Mouse (Mus musculus): ENCODE measurements around the gene Farp1.

Farp1 gene

GRCm38 (mm10) chr14:121219226-121220039 is 184.4 kb downstream of the Farp1 start:
- no peak for ATAC-seq (ENCODE audit: low TSS enrichment)

- no peak for ATAC-seq (ENCODE audit: low TSS enrichment)
Observed at GRCm38 (mm10) chr14:121220040-121220322, 185.0 kb downstream of the Farp1 start.

DNA sequence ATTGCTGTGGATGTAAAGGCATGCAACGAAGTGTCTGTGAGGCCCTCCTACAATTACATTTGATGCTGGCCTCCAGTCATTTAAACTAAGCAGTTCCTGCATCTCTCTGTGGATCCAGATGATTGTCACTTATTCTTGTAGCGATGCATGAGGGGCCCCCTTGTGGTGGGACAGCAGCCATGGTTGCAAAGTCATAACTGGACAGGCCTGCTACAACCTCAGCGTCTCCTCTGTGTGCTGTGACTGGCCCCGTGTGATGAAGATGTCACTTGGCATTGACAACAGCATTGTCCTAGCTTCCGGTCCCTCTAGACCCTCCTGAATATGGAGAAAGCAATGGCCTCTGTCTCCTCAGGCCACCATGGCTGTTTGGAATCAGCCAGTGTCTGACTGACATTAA is 185.7 kb downstream of the Farp1 start:
- peak; percentile 50 for ATAC-seq (ENCODE audit: low TSS enrichment)

DNA sequence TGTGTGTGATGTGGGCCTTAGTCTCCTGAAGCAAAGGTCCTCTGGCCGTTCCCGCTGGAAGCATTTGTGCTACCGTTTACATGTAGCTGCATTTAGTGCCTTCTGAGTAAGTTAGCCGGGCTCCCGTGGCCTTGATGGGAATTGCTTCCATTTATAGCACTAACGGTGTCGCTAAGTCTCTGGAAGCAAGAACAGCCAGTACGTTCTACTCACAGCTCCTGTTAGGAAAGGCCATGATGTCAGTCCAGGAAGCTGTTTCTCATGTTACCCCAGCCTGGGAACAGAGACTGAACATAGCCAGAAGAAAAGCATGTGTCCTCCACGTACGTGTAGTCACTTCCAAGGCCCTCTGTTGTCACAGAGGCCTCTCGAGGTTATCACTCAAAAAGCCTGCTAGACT is 190.8 kb downstream of the Farp1 start:
- peak; percentile 54 for ATAC-seq (ENCODE audit: low TSS enrichment)

DNA sequence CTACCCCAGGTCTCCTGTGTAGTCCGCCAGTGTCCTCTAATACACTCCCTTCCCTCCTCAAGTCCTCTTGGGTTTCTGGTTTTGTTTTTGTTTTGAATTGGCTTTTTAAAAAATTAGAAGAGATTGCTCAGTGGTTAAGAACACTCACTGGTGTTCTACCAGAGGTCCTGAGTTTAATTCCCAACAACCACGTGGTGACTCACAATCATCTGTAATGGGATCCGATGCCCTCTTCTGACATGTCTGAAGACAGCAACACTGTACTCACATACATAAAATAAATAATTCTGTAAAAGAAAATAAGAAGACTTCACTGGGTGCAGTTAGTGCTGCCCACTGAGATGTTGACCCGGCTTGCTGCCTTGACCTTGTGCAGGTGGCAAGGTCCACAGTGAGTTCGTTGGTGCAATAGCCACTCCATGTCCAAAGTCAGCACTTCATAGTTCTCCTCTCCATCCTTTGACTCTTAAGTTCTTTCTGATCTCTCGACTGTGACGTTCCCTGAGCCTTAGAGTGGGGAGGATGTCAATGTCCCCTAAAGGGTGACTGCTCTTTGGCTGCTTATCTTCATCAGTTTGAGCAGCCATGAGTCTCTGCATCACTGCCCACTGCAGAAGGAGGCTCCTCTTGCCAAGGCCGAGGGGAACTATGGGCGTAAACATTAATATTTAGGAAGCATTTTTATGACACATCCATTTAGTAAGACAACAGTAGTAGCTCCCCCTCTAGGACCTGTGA is 194.2 kb downstream of the Farp1 start:
- no peak for ATAC-seq (ENCODE audit: low TSS enrichment)

DNA sequence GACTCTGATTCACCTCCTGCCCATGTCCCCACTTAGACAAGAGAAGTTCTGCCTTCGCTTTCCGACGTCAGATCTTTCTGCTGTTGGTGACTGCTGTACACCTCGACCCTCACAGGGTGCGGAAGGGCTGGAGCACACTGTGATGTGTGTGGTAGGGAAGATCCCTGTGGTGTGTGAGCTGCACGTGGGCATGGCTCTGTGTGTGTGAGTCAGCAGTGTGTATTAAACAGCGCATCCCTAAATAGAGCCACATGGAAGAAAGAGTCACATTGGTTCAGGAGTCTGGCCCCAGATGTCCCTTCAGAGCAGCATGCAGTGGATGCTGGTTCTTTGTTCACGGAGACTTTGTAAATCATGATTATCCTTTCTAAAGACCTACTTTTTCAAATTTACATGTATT is 196.2 kb downstream of the Farp1 start:
- ATAC-seq (ENCODE audit: low TSS enrichment), result peak; percentile 86

- ATAC-seq (ENCODE audit: low TSS enrichment), result no peak
Observed at GRCm38 (mm10) chr14:121234741-121235307, 199.8 kb downstream of the Farp1 start.

GRCm38 (mm10) chr14:121236736-121237135 is 201.7 kb downstream of the Farp1 start:
- ATAC-seq (ENCODE audit: low TSS enrichment), result no peak

GRCm38 (mm10) chr14:121238727-121239126 is 203.7 kb downstream of the Farp1 start:
- ATAC-seq (ENCODE audit: low TSS enrichment), result no peak

DNA sequence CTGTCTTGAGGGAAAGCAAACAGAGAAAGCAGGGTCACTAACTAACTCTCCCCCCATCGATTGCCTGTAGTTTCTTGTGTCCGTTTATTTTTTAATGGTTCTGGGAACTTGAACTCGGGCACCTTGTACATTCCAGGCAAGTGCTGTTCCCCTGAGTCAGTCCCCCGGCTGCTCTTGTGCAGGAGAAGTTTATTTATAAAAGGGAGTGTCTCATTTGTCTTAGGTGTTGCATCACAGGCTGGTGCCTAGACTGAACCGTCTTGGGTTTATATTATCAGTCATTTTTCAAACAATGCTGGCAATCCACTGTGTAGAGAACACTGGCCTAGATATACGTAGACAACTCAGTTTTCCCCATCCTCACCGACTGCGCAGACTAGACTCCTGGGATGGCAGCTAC is 204.4 kb downstream of the Farp1 start:
- no peak for ATAC-seq (ENCODE audit: low TSS enrichment)

GRCm38 (mm10) chr14:121244104-121244503 is 209.1 kb downstream of the Farp1 start:
- ATAC-seq (ENCODE audit: low TSS enrichment), result no peak

DNA sequence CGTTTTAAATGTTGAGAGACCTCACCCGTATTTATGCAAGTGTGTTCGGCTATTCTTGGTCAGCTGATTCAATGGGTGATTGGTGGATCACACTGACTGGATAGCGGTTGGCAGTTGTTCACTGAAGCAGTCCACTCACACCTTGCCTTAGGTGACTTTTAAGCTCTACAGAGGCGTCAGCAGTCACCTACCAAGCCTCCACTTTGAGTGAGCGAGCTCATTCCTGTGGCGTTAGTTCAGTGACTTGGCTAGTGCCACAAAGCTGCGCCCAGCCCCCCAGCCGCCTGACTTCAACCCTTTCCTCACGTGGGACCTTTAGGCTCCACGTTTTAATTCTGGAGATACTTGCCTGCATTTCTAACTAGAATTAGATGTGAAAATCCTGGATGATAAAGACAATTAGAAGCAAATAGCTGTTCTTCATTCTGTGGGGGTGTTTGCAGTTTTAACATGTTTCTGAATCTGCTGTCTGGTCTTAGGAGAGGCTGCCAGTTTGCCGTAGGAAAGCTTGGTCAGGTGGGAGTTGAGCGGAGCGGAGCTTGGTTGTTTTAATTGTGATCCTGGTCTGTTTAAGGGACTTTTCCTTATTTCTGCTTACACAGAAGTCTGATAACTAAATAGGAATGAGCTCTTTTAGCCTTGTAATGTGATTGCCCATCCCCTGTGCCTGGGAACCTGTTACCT is 211.2 kb downstream of the Farp1 start:
- ATAC-seq (ENCODE audit: low TSS enrichment), result peak; percentile 75

DNA sequence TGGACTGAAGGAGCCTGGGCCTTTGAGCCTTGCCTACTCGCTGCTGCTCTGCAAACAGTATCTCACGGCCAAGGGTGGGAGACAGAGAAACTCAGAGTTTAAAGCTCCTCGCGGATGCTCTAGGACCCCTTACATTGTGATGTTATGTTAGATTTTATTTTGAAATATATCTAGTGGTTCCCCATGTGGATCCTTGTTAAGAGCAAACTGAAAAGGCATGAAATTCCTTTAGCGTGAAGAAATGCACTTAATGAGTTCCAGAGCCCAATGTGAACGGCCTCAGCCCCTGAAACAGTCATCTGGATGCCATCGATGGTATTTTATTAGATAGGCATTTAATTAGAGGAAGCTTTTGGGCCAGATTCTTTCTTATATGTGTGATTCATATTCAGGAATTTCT is 212.3 kb downstream of the Farp1 start:
- ATAC-seq (ENCODE audit: low TSS enrichment), result no peak

GRCm38 (mm10) chr14:121248346-121248745 is 213.3 kb downstream of the Farp1 start:
- ATAC-seq (ENCODE audit: low TSS enrichment), result no peak

GRCm38 (mm10) chr14:121251099-121251498 is 216.1 kb downstream of the Farp1 start:
- no peak for ATAC-seq (ENCODE audit: low TSS enrichment)

GRCm38 (mm10) chr14:121251708-121252107 is 216.7 kb downstream of the Farp1 start:
- ATAC-seq (ENCODE audit: low TSS enrichment), result no peak

DNA sequence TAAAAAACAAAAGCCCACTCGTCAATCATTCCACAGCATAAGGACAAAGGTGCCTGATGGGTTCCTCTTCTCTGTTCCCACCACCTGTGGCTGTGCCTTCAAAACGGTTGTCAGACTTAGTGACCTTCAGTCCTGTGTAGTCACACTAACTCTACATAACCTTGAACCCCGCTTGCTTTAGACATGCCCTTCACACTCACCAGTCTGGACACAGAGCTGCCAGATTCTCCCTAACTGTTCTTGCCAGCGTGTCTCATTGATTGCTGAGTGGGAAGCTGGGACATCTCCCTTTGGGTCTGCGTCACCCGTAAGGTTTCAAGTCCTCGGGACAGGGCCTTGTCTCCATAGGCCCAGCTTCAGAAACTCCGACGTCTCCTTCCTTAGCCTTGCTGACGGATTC is 217.5 kb downstream of the Farp1 start:
- ATAC-seq (ENCODE audit: low TSS enrichment), result no peak

DNA sequence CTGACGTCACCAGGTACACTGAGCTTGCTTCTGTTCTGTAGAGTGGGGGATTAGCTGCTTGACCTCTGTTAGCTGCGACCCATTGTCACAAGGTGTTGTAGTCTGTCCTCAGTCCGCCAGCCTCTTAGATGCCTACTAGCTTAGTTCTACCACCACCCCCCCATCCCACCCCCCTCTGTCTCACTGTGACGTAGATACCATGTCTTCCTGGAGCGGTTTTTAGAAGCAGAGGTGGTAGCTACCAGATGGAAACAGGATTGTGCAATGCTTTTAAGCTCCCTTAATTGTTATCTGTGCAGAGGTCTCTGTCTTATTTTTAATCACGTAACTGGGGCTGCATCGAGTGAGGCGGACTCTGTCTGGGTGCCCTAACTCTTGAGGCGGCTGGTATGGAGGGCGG is 219.9 kb downstream of the Farp1 start:
- peak; percentile 65 for ATAC-seq (ENCODE audit: low TSS enrichment)

- ATAC-seq (ENCODE audit: low TSS enrichment), result no peak
Observed at GRCm38 (mm10) chr14:121255469-121255868, 220.5 kb downstream of the Farp1 start.

DNA sequence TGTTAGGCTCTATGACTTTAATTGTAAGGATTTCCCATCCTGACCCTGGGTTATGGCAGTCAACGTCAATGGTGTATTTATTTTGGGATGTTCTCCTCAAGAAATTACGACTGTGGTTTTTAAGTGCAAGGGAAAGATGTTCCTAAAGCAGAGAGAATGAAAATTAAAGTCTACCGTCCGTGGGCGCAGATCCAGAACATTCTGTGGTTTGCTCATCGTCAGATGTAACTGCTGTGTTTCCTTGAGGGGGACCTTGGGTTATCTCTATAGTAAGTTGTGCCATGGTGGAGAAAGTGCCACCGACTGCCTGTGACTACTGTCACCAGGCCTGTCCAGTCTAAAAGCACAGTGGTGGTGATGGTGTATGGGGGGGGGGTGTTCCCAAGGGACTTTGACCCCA is 221.9 kb downstream of the Farp1 start:
- ATAC-seq (ENCODE audit: low TSS enrichment), result no peak

GRCm38 (mm10) chr14:121259332-121259731 is 224.3 kb downstream of the Farp1 start:
- no peak for ATAC-seq (ENCODE audit: low TSS enrichment)

DNA sequence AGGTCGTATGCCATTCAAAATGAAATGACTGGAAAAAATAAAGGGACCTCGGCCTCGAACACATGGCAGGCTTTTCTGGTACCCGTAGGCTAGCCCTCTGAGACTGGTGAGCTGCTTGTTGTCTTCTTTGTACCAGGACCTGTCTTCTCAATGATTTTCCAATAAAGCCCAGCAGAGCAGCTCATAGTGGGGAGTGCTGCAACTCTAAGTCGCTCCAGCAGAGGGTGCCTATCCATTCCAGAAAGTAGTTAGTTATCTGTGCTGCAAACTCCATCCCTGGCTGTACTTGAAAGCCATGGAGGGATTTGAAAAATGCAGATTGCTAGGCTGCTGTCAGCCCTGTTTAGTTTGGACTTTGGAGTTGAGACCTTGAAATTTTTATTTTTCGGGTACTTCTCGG is 224.8 kb downstream of the Farp1 start:
- ATAC-seq (ENCODE audit: low TSS enrichment), result peak; percentile 63
